Mouse (Mus musculus) layer of hippocampus, adult 9-10 months (tissue): ENCODE results near the gene Scgb1a1.
"Not testable (repeated sequence)": the region's sequence is repeated elsewhere in the genome, so short reads cannot be mapped to it uniquely, and the experiment has no call there.

Source experiments
- DNase-seq: peaks from one replicate; pipeline ENCODE4 v3.0.0; 2022; ENCODE audit warnings: low spot score

Gene Scgb1a1

GRCm38 (mm10) chr19:9087821-9088220 lies at the start of gene Scgb1a1:
Gene Scgb1a1 (minus strand): TSS chr19:9087958.
- DNase-seq, result no peak

DNA sequence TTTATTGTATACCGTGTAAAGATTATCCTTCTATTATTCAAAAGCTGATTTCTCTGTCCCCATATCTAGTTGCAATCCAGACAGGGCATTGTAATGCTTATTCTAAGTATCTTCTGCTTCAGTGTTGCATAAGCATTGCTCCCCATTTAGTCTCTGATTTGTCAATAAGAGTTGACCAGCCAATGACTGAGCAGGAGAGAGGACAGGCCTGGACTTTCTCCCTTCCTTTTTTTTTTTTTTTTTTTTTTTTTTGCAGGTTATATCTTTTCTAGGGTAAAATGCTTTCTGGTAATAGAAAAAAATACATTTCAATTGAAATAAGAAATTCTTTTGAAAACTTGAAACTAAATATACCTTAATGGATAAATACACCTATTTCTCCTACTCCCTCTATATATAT lies 49.4 kb upstream of the Scgb1a1 start:
- DNase-seq, result no peak

GRCm38 (mm10) chr19:9135512-9136331 lies 48.0 kb upstream of the Scgb1a1 start, which contains the start of gene Asrgl1:
Gene Asrgl1 (minus strand): TSS chr19:9135636.
- DNase-seq, result peak; percentile 69

- DNase-seq, result no peak
Measured at GRCm38 (mm10) chr19:9134746-9135511, 47.2 kb upstream of the Scgb1a1 start.

DNA sequence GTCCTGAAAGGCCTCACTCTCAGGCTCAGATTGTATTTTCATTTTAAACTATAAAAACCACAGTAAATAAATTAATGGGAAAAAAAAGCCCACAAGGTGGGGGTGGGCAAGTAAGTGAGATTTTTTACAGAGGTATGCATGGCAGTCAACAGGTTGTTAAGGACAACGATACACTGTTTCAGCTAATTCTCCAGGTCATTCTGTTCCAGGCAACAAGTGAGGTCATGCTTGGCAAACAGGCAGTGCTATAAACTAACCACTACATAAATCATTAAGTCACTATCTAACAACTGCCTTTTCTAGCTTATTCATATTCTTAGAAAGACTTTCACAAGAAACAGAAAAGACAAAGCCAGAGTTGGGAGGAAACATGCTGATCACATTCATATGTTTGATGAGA lies 42.2 kb upstream of the Scgb1a1 start:
- no peak for DNase-seq

GRCm38 (mm10) chr19:9128499-9129194 lies 40.9 kb upstream of the Scgb1a1 start:
- no peak for DNase-seq

GRCm38 (mm10) chr19:9123986-9124385 lies 36.2 kb upstream of the Scgb1a1 start:
- DNase-seq, result not testable (repeated sequence)

GRCm38 (mm10) chr19:9122390-9122789 lies 34.6 kb upstream of the Scgb1a1 start:
- no peak for DNase-seq

GRCm38 (mm10) chr19:9119655-9120425 lies 32.1 kb upstream of the Scgb1a1 start:
- no peak for DNase-seq

DNA sequence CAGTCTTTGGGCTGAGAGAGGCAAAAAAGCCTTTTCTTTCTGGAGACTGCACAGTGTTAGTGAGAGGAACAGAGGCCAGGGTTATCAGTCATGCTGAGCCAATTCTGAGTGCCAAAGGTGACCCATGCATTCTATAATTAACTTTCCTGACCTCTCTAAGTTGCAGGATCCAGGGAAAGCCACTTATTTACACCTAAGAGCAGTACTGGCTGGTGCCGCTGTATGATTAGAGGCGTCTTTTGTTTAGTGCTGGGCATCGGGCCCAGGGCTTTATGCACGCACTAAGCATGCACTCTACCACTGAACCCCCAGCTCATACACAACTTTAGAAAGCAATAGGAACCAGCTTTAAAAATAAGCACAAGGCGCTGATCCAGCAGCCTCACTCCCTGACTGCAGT lies 29.5 kb upstream of the Scgb1a1 start:
- DNase-seq, result no peak

GRCm38 (mm10) chr19:9116268-9116667 lies 28.5 kb upstream of the Scgb1a1 start:
- no peak for DNase-seq

- DNase-seq, result no peak
Measured at GRCm38 (mm10) chr19:9112043-9112442, 24.3 kb upstream of the Scgb1a1 start.

- DNase-seq, result peak; percentile 73
Measured at GRCm38 (mm10) chr19:9110182-9110869, 22.6 kb upstream of the Scgb1a1 start.

GRCm38 (mm10) chr19:9108536-9108935 lies 20.8 kb upstream of the Scgb1a1 start:
- DNase-seq, result no peak

DNA sequence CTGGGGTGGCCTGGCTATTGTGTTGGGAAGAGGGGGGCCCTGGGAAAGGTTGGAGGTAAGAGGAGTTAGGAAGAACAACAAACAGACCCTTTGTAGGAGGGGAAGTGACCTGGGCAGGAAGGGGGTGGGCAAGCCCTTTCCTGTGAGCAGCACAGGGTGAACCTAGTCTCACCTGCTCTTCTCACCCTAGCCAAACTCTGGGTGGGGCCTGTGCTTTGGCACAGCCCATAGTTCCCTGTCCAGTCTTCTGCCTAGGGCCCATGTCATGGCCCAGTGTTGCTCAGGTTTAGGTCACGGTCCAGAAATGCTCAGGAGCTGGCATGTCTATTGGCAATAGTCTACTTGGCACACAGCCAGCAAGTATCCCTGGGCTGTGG lies 19.6 kb upstream of the Scgb1a1 start:
- no peak for DNase-seq

DNA sequence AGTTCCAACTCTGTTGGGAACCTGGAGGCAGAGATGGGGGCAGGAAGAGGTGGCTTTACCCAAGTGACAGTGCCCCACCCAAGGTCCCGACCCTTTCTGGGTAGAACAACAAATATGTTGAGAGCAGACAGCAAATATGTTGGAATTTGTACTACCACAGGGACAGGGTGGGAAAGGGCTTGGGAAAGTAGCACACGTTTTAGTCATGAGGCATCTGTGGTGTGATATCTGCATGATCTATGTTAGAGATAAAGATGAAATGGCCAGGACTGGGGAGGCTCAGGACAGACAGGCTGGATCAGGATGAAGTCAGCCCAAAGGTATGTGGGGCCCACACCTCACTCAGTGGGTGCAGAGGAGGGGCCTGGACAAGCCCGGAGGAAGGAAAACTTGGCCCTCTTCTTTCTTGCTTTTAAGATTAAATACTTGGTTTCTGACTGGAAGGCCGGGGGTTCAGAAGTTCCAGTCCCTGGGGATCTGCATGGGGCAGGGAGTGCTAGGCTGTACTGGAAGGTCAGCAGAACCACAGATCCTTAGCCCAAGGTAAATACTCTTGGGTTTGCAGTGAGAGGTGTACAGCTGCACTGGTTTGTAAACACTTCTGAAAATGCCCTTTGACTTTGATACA lies 19.1 kb upstream of the Scgb1a1 start:
- DNase-seq, result no peak

DNA sequence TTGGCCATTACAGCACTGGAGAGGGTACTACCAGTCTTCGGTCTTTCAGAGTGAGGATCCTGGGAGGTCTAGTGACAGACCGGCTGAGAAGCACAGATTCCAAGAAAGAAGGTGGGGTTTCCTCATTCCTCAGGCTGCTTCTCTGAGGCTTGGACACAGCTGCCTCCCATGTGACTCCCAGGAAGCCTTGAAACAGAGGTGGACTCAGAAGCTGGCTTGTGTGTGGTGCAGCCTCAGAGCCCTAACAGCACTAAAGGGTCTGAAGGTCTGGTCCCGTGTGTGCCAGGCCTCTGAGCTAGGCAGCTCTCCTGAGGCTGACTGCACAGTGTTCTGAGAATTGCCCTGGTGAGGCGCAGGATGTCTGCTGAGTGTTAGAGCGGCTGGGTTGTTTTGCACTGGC lies 18.3 kb upstream of the Scgb1a1 start:
- no peak for DNase-seq

- no peak for DNase-seq
Measured at GRCm38 (mm10) chr19:9105101-9105685, 17.4 kb upstream of the Scgb1a1 start.

DNA sequence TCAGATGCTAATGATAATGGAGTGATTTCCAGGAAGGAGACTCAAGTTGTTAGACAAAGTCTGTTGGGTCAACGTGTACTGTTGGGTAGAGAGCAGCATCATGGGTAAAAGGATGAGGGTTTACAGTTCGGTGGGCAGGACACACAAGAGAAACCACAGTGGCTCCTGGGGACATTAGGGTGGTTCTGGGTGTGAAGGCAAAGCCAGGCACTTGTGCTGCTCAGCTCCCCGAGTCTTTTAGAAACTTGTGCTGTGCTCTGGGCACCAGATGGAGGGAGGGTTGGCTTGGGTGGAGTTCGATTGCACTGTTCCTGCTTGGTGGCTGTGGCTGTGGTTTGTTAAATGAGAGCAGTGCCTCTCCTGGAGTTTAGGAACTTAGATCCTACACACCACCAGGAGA lies 16.2 kb upstream of the Scgb1a1 start:
- DNase-seq, result no peak

GRCm38 (mm10) chr19:9101062-9101457 lies 13.3 kb upstream of the Scgb1a1 start:
- DNase-seq, result no peak
